Mouse (Mus musculus) spleen, postnatal 4 days (tissue): ENCODE data around the gene Rmdn2.

ENCODE experiments used
- DNase-seq, 2 experiments: peaks; one replicate each; pipeline ENCODE4 v3.0.0; 2022; ENCODE audit warnings: low spot score in 2 of 2

The Rmdn2 gene

GRCm38 (mm10) chr17:79705671-79706455, 94.2 kb downstream of the Rmdn2 start:
- no peak for DNase-seq

GRCm38 (mm10) chr17:79708168-79708567, 96.5 kb downstream of the Rmdn2 start:
- DNase-seq, result no peak

GRCm38 (mm10) chr17:79709718-79710117, 98.1 kb downstream of the Rmdn2 start:
- DNase-seq, result no peak

GRCm38 (mm10) chr17:79710246-79710842, 98.7 kb downstream of the Rmdn2 start:
- DNase-seq, result no peak

- DNase-seq, result no peak
Measured at GRCm38 (mm10) chr17:79711944-79712343, 100.3 kb downstream of the Rmdn2 start.

- no peak for DNase-seq
Measured at GRCm38 (mm10) chr17:79712536-79712935, 100.9 kb downstream of the Rmdn2 start.

GRCm38 (mm10) chr17:79713276-79713642, 101.6 kb downstream of the Rmdn2 start:
- DNase-seq, result no peak

GRCm38 (mm10) chr17:79713643-79714367, 102.1 kb downstream of the Rmdn2 start:
- DNase-seq, result no peak

GRCm38 (mm10) chr17:79714368-79714895, 102.8 kb downstream of the Rmdn2 start:
- DNase-seq, result no peak

GRCm38 (mm10) chr17:79714931-79715637, 103.4 kb downstream of the Rmdn2 start, which contains the start of gene Cyp1b1:
Gene Cyp1b1, minus strand, starts transcription at chr17:79715061.
- DNase-seq, result no peak

- DNase-seq, result peak; percentile 62 to 86
Measured at GRCm38 (mm10) chr17:79715649-79716143, 104.0 kb downstream of the Rmdn2 start.

- DNase-seq, result no peak
Measured at GRCm38 (mm10) chr17:79720681-79721080, 109.0 kb downstream of the Rmdn2 start.

- DNase-seq, result no peak
Measured at GRCm38 (mm10) chr17:79726613-79727012, 115.0 kb downstream of the Rmdn2 start.

- no peak for DNase-seq
Measured at GRCm38 (mm10) chr17:79728053-79728584, 116.5 kb downstream of the Rmdn2 start.

- no peak for DNase-seq
Measured at GRCm38 (mm10) chr17:79728585-79729503, 117.2 kb downstream of the Rmdn2 start.

GRCm38 (mm10) chr17:79730988-79731387, 119.3 kb downstream of the Rmdn2 start:
- no peak for DNase-seq

- no peak for DNase-seq
Measured at GRCm38 (mm10) chr17:79733039-79733438, 121.4 kb downstream of the Rmdn2 start.

- no peak for DNase-seq
Measured at GRCm38 (mm10) chr17:79737598-79737997, 125.9 kb downstream of the Rmdn2 start.

- no peak for DNase-seq
Measured at GRCm38 (mm10) chr17:79738847-79739498, 127.3 kb downstream of the Rmdn2 start.

- no peak for DNase-seq
Measured at GRCm38 (mm10) chr17:79742635-79743034, 131.0 kb downstream of the Rmdn2 start.
